Mouse (Mus musculus) retina, adult 2 months (tissue): ENCODE data around the gene Atg2a.
"Not testable (repeated sequence)": the region's sequence is repeated elsewhere in the genome, so short reads cannot be mapped to it uniquely, and the experiment has no call there.

ENCODE experiments used
- DNase-seq: peaks from one replicate; pipeline ENCODE4 v3.0.0-alpha.2; 2012; ENCODE audit warnings: low read depth, low spot score

The Atg2a gene

GRCm38 (mm10) chr19:6296551-6297210, 55.2 kb downstream of the Atg2a start:
- DNase-seq: no peak

- no peak for DNase-seq
These were observed 56.2 kb downstream of the Atg2a start for GRCm38 (mm10) chr19:6297641-6298040.

GRCm38 (mm10) chr19:6299003-6299402, 57.5 kb downstream of the Atg2a start:
- DNase-seq: no peak

- DNase-seq: no peak
These were observed 58.2 kb downstream of the Atg2a start for GRCm38 (mm10) chr19:6299450-6300267.

- no peak for DNase-seq
These were observed 59.0 kb downstream of the Atg2a start for GRCm38 (mm10) chr19:6300402-6300841.

- DNase-seq: no peak
These were observed 60.6 kb downstream of the Atg2a start for GRCm38 (mm10) chr19:6302114-6302513.

GRCm38 (mm10) chr19:6302522-6302921, 61.1 kb downstream of the Atg2a start:
- DNase-seq: no peak

GRCm38 (mm10) chr19:6303831-6304230, 62.4 kb downstream of the Atg2a start:
- DNase-seq: no peak

- peak; percentile 61 for DNase-seq
These were observed 63.5 kb downstream of the Atg2a start for GRCm38 (mm10) chr19:6304787-6305516.

GRCm38 (mm10) chr19:6305517-6306115, 64.1 kb downstream of the Atg2a start:
- DNase-seq: no peak

GRCm38 (mm10) chr19:6306137-6306551, 64.7 kb downstream of the Atg2a start, which contains the start of gene Cdc42bpg:
Cdc42bpg (plus strand) TSS chr19:6306456.
- peak; percentile 55 for DNase-seq

GRCm38 (mm10) chr19:6306586-6306985, 65.1 kb downstream of the Atg2a start:
- DNase-seq: no peak

- no peak for DNase-seq
These were observed 66.5 kb downstream of the Atg2a start for GRCm38 (mm10) chr19:6307733-6308531.

- DNase-seq: no peak
These were observed 68.7 kb downstream of the Atg2a start for GRCm38 (mm10) chr19:6310181-6310580.

- DNase-seq: not testable (repeated sequence)
These were observed 70.3 kb downstream of the Atg2a start for GRCm38 (mm10) chr19:6311783-6312182.
